Mouse (Mus musculus): ENCODE measurements around the gene Arhgap4. TPM values are rescaled to one million over a fixed set of nuclear protein-coding genes. Genes with fewer than 3 reads are reported as not detected.

Arhgap4 gene
- 0.07 TPM for polyA plus RNA-seq (2014; fragmentation: Illumina TruSeq; extraction: RNeasy Lipid Tissue Mini Kit (QIAGEN cat#74804); ENCODE audit: low read depth, low replicate concordance)

GRCm38 (mm10) chrX:73921823-73922549 lies at the start of gene Arhgap4, which contains the start of gene Naa10:
Gene Arhgap4 (minus strand): TSS chrX:73921870.
Gene Naa10 (minus strand): TSS chrX:73921944.

GRCm38 (mm10) chrX:73966248-73967176 lies 44.8 kb upstream of the Arhgap4 start, which contains the start of gene Hcfc1:
Gene Hcfc1 (minus strand): TSS chrX:73966357.

GRCm38 (mm10) chrX:73930402-73931062 lies 8.9 kb upstream of the Arhgap4 start, which contains the start of gene Renbp:
Gene Renbp (minus strand): TSS chrX:73930850.

GRCm38 (mm10) chrX:73895719-73896118 lies 26.0 kb downstream of the Arhgap4 start, which contains the start of gene L1cam:
Gene L1cam (minus strand): TSS chrX:73896105.

GRCm38 (mm10) chrX:73891551-73892152 lies 30.0 kb downstream of the Arhgap4 start, which contains the start of gene Avpr2:
Gene Avpr2 (plus strand): TSS chrX:73892102.

Other genes with a start within 250 kb of the Arhgap4 start
- 3.2 TPM for gene Slc6a8, start 248.7 kb downstream of the Arhgap4 start, polyA plus RNA-seq (2014; fragmentation: Illumina TruSeq; extraction: RNeasy Lipid Tissue Mini Kit (QIAGEN cat#74804); ENCODE audit: low read depth, low replicate concordance)
- gene Bcap31, start 205.7 kb downstream of the Arhgap4 start, polyA plus RNA-seq (2014; fragmentation: Illumina TruSeq; extraction: RNeasy Lipid Tissue Mini Kit (QIAGEN cat#74804); ENCODE audit: low read depth, low replicate concordance): 26.6 TPM
- gene Abcd1, start 205.3 kb downstream of the Arhgap4 start, polyA plus RNA-seq (2014; fragmentation: Illumina TruSeq; extraction: RNeasy Lipid Tissue Mini Kit (QIAGEN cat#74804); ENCODE audit: low read depth, low replicate concordance): 1.8 TPM
- gene Plxnb3, start 164.8 kb downstream of the Arhgap4 start, polyA plus RNA-seq (2014; fragmentation: Illumina TruSeq; extraction: RNeasy Lipid Tissue Mini Kit (QIAGEN cat#74804); ENCODE audit: low read depth, low replicate concordance): not detected
- gene Srpk3, start 147.5 kb downstream of the Arhgap4 start, polyA plus RNA-seq (2014; fragmentation: Illumina TruSeq; extraction: RNeasy Lipid Tissue Mini Kit (QIAGEN cat#74804); ENCODE audit: low read depth, low replicate concordance): not detected
- gene Idh3g, start 135.0 kb downstream of the Arhgap4 start, polyA plus RNA-seq (2014; fragmentation: Illumina TruSeq; extraction: RNeasy Lipid Tissue Mini Kit (QIAGEN cat#74804); ENCODE audit: low read depth, low replicate concordance): 7.8 TPM
- gene Ssr4, start 134.8 kb downstream of the Arhgap4 start, polyA plus RNA-seq (2014; fragmentation: Illumina TruSeq; extraction: RNeasy Lipid Tissue Mini Kit (QIAGEN cat#74804); ENCODE audit: low read depth, low replicate concordance): 9.3 TPM
- 0.14 TPM for gene Pdzd4, start 96.9 kb downstream of the Arhgap4 start, polyA plus RNA-seq (2014; fragmentation: Illumina TruSeq; extraction: RNeasy Lipid Tissue Mini Kit (QIAGEN cat#74804); ENCODE audit: low read depth, low replicate concordance)
- gene Avpr2, start 29.8 kb downstream of the Arhgap4 start, polyA plus RNA-seq (2014; fragmentation: Illumina TruSeq; extraction: RNeasy Lipid Tissue Mini Kit (QIAGEN cat#74804); ENCODE audit: low read depth, low replicate concordance): not detected
- not detected for gene L1cam, start 25.8 kb downstream of the Arhgap4 start, polyA plus RNA-seq (2014; fragmentation: Illumina TruSeq; extraction: RNeasy Lipid Tissue Mini Kit (QIAGEN cat#74804); ENCODE audit: low read depth, low replicate concordance)
- 1.2 TPM for gene Naa10, start 74 bp upstream of the Arhgap4 start, polyA plus RNA-seq (2014; fragmentation: Illumina TruSeq; extraction: RNeasy Lipid Tissue Mini Kit (QIAGEN cat#74804); ENCODE audit: low read depth, low replicate concordance)
- gene Renbp, start 9.0 kb upstream of the Arhgap4 start, polyA plus RNA-seq (2014; fragmentation: Illumina TruSeq; extraction: RNeasy Lipid Tissue Mini Kit (QIAGEN cat#74804); ENCODE audit: low read depth, low replicate concordance): not detected
- 10.4 TPM for gene Hcfc1, start 44.5 kb upstream of the Arhgap4 start, polyA plus RNA-seq (2014; fragmentation: Illumina TruSeq; extraction: RNeasy Lipid Tissue Mini Kit (QIAGEN cat#74804); ENCODE audit: low read depth, low replicate concordance)
- gene Irak1, start 102.0 kb upstream of the Arhgap4 start, polyA plus RNA-seq (2014; fragmentation: Illumina TruSeq; extraction: RNeasy Lipid Tissue Mini Kit (QIAGEN cat#74804); ENCODE audit: low read depth, low replicate concordance): 4.5 TPM
- not detected for gene Opn1mw, start 205.6 kb upstream of the Arhgap4 start, polyA plus RNA-seq (2014; fragmentation: Illumina TruSeq; extraction: RNeasy Lipid Tissue Mini Kit (QIAGEN cat#74804); ENCODE audit: low read depth, low replicate concordance)
- 2.5 TPM for gene Mecp2, start 213.5 kb upstream of the Arhgap4 start, polyA plus RNA-seq (2014; fragmentation: Illumina TruSeq; extraction: RNeasy Lipid Tissue Mini Kit (QIAGEN cat#74804); ENCODE audit: low read depth, low replicate concordance)
- 2.9 TPM for gene Tex28, start 246.0 kb upstream of the Arhgap4 start, polyA plus RNA-seq (2014; fragmentation: Illumina TruSeq; extraction: RNeasy Lipid Tissue Mini Kit (QIAGEN cat#74804); ENCODE audit: low read depth, low replicate concordance)

Data from testis, adult 10 weeks (tissue).